Mouse (Mus musculus) forebrain, embryonic 12.5 days (tissue): ENCODE results near the gene Polg. TPM values are rescaled to one million over a fixed set of nuclear protein-coding genes. Genes with fewer than 3 reads are reported as not detected.

Experiments
- ATAC-seq: fragments of 200-750 bp; cut with Nextera tagmentation; 2 replicates; pipeline ENCODE4 v1.8.0; 2017; ENCODE audit warnings: moderate TSS enrichment; ENCODE audit not compliant: low FRiP score
- H3K27ac ChIP-seq: fragments of 300-500 bp; sonication (generic); 2 replicates; pipeline ENCODE4 v1.5.1; 2016; ENCODE audit warnings: mild to moderate bottlenecking
- H3K27me3 ChIP-seq: fragments of 300-500 bp; sonication (generic); 2 replicates; pipeline ENCODE4 v1.6.1; 2016; ENCODE audit warnings: mild to moderate bottlenecking
- H3K36me3 ChIP-seq: fragments of 300-500 bp; sonication (generic); replicated peaks from 2 replicates; pipeline ENCODE4 v1.6.1; 2016; ENCODE audit warnings: mild to moderate bottlenecking
- H3K4me1 ChIP-seq: fragments of 300-500 bp; sonication (generic); 2 replicates; pipeline ENCODE4 v1.6.1; 2016
- H3K4me2 ChIP-seq: fragments of 300-500 bp; sonication (generic); 2 replicates; pipeline ENCODE4 v1.6.1; 2016; ENCODE audit warnings: mild to moderate bottlenecking, moderate library complexity
- H3K4me3 ChIP-seq: fragments of 300-500 bp; sonication (generic); replicated peaks from 2 replicates; pipeline ENCODE4 v1.5.1; 2016; ENCODE audit warnings: mild to moderate bottlenecking
- H3K9ac ChIP-seq: fragments of 300-500 bp; sonication (generic); 2 replicates; pipeline ENCODE4 v1.6.1; 2016; ENCODE audit warnings: mild to moderate bottlenecking
- H3K9me3 ChIP-seq: fragments of 300-500 bp; sonication (generic); 2 replicates; pipeline ENCODE4 v1.6.1; 2016
- WGBS: fragments of 180-500 bp; shearing (Covaris S2); methylation state at CpG from one replicate; pipeline ENCODE4 v1.1.7; 2016; 5-methylcytosine and 5-hydroxymethylcytosine counted together
- polyA plus RNA-seq: library from polyadenylated mRNA; unstranded; fragments of >200 nt; fragmentation: Nextera tagmentation; extraction: Ambion mirVana; gene quantifications from 2 replicates; pipeline ENCODE4 v1.2.1, GENCODE M21; 2016

Polg gene
- polyA plus RNA-seq = 41.7 and 45.1 TPM in 2 replicates

DNA sequence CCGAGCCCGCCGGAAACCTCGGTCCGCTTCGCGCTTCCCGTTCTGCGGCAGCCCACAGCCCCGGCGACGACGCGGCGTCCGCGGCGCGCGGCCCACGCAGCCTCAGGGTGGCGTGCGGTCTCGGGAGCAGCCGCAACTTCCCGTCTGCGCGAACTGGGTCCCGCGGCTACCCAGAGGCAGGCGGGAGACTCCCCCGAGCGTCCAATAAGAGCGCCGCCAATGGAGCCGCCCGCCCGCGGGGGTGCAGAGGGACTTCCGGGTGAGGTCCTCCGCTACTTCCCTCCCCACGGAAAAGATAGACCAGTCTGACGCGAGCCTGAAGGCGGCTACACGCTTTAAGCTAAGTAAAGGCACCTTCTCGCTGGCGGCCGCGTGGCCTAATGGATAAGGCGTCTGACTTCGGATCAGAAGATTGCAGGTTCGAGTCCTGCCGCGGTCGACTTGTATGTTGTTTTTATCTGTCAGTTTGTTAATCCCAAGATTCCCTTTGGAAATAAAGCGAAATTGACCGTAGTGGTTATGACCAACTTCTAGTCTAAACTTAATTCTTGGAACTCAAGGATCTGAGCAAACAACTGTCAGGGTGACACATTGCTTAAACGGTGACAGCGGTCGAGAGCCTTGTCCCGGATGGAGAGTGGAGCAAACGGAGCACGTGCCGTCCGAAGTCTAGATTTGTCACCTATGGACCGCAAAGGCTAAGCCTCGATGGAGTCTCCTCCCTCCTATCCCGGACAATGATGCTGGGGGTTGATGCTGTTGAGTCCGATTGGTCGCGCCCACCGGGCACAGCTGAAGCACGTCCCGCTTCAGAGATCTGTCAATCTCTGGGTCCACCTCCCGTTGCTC lies at the start of gene Polg:
TSS of gene Polg (minus strand) at position 310 of the 849 bp plus-strand sequence.
- peak within 1 kb of the TSS; percentile 93 for H3K4me2 ChIP-seq
- peak within 1 kb of the TSS; percentile 93 for H3K4me3 ChIP-seq
- H3K9ac ChIP-seq = peak within 1 kb of the TSS; percentile 89
- H3K27ac ChIP-seq = peak within 1 kb of the TSS; percentile 90
- WGBS = under 1% methylated on average over 72 of the region's 76 CpGs
- ATAC-seq = peak; percentile 98
- H3K36me3 ChIP-seq = peaks cover 18% of the 10 kb centered on the region
- peaks cover 28% of the 10 kb centered on the region for H3K4me1 ChIP-seq
- H3K9me3 ChIP-seq = no peaks in the 10 kb centered on the region
- peaks cover 22% of the 10 kb centered on the region for H3K27me3 ChIP-seq

DNA sequence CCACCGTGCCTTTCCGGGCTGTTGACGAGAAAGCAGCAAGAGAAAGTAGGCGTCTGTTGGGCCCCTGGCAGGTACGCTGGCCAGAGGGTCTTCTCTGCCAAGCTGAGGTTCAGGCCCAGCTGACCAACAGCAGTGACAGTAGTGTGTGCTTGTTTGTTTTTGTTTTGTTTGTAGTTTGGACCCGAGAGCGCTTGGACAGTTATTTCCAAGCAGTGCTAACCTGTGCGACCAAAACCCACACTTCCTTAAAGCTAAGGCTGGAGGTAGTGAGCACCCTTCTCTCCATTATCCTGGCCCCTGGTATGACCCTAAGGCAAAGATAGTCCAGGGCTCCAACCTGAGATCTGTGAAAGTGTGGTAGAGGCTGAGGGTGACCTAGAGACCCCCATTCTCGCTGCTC lies 49.7 kb upstream of the Polg start:
- peaks cover 99% of the 10 kb centered on the region for H3K4me1 ChIP-seq
- H3K9ac ChIP-seq = peak overlapping the region; percentile 83
- peak overlapping the region; percentile 100 for H3K27ac ChIP-seq
- 30% methylated on average over 9 of the region's 9 CpGs for WGBS
- H3K27me3 ChIP-seq = peaks cover 32% of the 10 kb centered on the region
- H3K4me2 ChIP-seq = peak overlapping the region; percentile 59
- no peak for ATAC-seq
- no peaks in the 10 kb centered on the region for H3K9me3 ChIP-seq
- peaks cover 30% of the 10 kb centered on the region for H3K36me3 ChIP-seq
- H3K4me3 ChIP-seq = peak overlapping the region; percentile 38

DNA sequence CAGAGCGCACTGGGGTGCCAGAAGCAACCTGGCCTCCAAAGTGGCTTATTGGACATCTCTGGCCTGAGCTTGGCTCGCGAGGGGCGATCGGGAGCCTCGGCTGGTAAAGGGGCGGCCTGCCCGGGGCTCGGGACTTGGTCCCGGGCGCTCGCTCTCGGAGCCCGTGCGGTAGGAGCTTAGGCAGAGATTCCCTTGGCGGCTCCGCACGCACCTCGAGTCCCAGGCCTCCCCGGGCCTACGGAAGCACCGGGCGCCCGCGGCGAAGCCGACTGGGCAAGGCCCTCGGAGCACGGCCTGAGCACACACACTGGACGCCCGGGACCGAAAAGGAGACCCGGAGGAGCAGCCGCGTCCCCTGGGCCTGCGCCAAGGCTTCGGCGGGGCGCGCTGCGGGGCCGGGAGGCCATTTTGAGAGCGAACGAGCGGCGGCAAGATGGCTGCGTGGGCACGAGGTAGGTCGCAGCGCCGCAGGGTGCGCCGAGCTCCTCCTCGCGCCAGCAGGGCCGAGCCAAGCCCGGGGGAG lies 49.1 kb upstream of the Polg start:
- Histone ChIP-seq H3K36me3 (peaks cover 31% of the 10 kb centered on the region), H3K27me3 (peaks cover 32% of the 10 kb centered on the region), H3K27ac (peak overlapping the region; percentile 100), H3K4me2 (peak overlapping the region; percentile 59), H3K9ac (peak overlapping the region; percentile 83), H3K4me1 (peaks cover 98% of the 10 kb centered on the region), H3K4me3 (peak overlapping the region; percentile 38), H3K9me3 (no peaks in the 10 kb centered on the region)
- WGBS = 2% methylated on average over 56 of the region's 57 CpGs
- peak; percentile 5; the same call in 1 of the 2 replicates for ATAC-seq

DNA sequence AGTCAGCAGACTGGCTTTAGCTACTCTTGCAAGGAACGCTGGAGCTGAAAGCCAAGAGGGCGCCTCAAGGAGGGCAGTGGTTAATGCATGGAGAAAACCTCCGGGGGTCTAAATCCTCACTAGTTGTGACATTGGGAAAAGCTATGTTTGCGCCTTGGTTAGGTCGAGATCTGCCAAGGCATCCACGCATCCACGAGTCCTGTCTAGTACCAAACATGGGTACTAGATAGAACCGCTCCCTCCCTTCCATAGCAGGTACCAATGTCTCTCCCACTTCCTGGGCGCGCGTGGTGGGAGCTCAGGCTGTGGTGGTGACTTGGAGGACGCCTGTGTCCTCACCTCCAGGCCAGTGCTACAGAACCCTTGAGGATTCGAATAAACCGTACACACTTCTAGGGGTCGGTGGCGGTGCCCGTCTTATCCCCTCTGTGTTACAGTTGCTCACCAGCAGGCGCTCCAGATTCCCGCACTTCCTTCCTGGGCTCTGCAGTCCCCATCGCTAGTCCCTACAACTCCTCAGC lies 48.3 kb upstream of the Polg start:
- H3K4me2 ChIP-seq = peak overlapping the region; percentile 59
- WGBS = 7% methylated on average over 20 of the region's 20 CpGs
- peaks cover 37% of the 10 kb centered on the region for H3K27me3 ChIP-seq
- H3K9me3 ChIP-seq = no peaks in the 10 kb centered on the region
- peak overlapping the region; percentile 38 for H3K4me3 ChIP-seq
- H3K9ac ChIP-seq = peak overlapping the region; percentile 83
- peaks cover 40% of the 10 kb centered on the region for H3K36me3 ChIP-seq
- H3K4me1 ChIP-seq = peaks cover 98% of the 10 kb centered on the region
- ATAC-seq = no peak
- peak overlapping the region; percentile 100 for H3K27ac ChIP-seq

DNA sequence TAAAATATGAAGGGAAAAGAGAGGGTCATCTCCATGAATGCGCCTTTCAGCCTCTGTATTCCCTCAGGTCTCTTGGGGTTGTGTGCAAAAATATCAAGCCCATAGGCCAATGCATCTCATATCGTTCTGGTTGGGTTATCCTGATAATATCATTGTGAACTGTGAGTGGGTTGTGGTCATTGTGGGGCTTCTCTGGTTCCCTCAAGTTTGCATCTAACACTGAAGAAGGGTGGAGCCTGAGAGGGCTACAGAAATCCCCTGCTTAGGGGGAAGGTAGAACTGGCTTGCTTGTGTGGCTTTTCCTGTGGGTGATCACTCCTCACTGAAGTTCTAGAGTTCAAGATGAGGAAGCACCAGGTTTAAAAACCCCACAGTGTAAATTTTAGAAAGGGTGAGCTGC lies 47.3 kb upstream of the Polg start:
- Histone ChIP-seq H3K9ac (peak overlapping the region; percentile 83), H3K36me3 (peaks cover 49% of the 10 kb centered on the region), H3K27ac (peak overlapping the region; percentile 100), H3K4me1 (peaks cover 98% of the 10 kb centered on the region), H3K27me3 (peaks cover 37% of the 10 kb centered on the region), H3K4me3 (peak overlapping the region; percentile 5; the same call in 1 of the 2 replicates), H3K9me3 (no peaks in the 10 kb centered on the region), H3K4me2 (peak overlapping the region; percentile 59)
- WGBS = 17% methylated on average over 2 of the region's 2 CpGs
- ATAC-seq = no peak

DNA sequence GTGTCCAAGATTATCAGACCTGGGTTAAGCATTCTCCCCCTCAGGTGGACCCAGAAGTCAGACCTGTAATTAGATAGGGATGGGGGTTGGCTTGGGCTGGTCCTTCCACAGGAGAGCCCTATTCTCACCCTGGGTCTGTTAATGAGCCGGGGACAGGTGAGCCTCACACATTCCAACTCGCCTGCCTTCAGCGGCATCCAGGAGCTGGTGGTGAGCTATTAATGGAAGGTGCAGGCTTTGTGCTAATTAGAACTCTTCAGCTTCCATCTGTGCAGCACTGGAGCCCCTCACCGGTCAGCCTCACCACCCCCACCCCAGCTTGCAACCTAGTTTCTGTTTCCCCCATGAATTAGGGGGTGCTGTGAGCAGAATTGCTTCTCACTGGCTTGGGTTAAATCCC lies 46.3 kb upstream of the Polg start:
- Histone ChIP-seq H3K4me3 (peak overlapping the region; percentile 95), H3K4me2 (peak overlapping the region; percentile 94), H3K9me3 (no peaks in the 10 kb centered on the region), H3K4me1 (peaks cover 98% of the 10 kb centered on the region), H3K36me3 (peaks cover 59% of the 10 kb centered on the region), H3K9ac (peak overlapping the region; percentile 100), H3K27ac (peak overlapping the region; percentile 100), H3K27me3 (peaks cover 37% of the 10 kb centered on the region)
- ATAC-seq = peak; percentile 5; the same call in 1 of the 2 replicates
- 16% methylated on average over 4 of the region's 4 CpGs for WGBS

DNA sequence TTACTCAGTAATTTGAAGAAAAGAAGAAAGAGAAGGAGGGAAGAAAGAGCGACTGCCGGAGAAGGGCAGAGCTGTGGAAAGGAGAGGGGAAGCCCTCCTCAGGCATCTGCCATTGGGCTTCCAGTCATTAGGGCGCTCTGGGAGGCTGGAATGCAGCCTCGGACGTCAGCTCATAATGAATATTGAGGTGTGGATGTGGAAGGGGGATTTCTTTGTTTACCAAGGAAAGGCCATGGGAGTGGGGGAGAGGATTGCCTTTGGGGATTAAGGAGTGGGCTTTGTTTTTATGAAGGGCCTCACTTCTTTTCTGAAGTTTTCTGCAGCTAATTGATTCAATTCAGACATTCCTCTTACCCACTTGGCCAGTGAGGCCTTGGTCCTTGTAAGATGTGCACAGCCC lies 45.5 kb upstream of the Polg start:
- Histone ChIP-seq H3K36me3 (peaks cover 66% of the 10 kb centered on the region), H3K9ac (peak overlapping the region; percentile 100), H3K4me1 (peaks cover 98% of the 10 kb centered on the region), H3K9me3 (no peaks in the 10 kb centered on the region), H3K4me3 (peak overlapping the region; percentile 95), H3K4me2 (peak overlapping the region; percentile 94), H3K27ac (peak overlapping the region; percentile 100), H3K27me3 (peaks cover 39% of the 10 kb centered on the region)
- peak; percentile 44 for ATAC-seq
- under 1% methylated on average over 5 of the region's 5 CpGs for WGBS

DNA sequence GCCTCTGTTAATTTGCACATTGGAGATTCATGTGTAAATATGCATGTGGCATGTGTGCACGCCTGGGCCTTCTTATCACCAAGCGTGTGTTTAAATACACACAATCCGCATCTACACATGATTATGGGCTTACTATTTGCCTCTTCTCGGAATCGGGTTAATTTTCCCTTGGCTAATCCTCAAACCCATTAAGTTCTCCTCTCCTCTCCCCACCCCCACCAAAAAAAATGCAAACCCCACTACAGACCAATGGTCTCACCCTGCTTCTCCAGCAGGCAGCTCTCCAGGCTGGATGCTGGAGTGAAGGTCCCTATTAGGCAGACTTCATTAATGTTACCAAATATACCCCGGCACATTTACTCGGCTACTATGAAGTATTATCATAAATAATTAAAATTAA lies 45.0 kb upstream of the Polg start:
- Histone ChIP-seq H3K4me1 (peaks cover 96% of the 10 kb centered on the region), H3K36me3 (peaks cover 64% of the 10 kb centered on the region), H3K9ac (peak overlapping the region; percentile 100), H3K27ac (peak overlapping the region; percentile 100), H3K9me3 (no peaks in the 10 kb centered on the region), H3K27me3 (peaks cover 39% of the 10 kb centered on the region), H3K4me2 (peak overlapping the region; percentile 94), H3K4me3 (peak overlapping the region; percentile 95)
- ATAC-seq = no peak; the same call in 1 of the 2 replicates
- WGBS = 2% methylated on average over 7 of the region's 7 CpGs

DNA sequence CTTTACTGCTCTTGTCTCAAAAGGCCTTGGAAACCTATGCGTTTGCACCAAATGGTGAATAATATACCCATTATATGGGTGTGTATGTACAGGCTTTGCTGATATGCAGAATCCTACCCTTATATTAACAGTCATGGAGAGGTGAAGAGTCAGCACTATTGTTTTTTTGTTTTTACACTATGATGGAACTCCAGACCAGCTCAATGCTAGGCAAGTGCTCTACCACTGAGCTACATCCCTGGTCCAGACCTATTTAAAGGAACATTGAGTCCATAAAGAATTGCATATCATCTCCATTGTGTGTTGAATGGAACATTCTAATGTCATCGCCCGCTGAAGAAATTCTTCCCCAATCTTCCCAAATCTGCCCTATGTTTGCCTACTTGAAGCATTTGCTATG lies 44.5 kb upstream of the Polg start:
- H3K9ac ChIP-seq = peak overlapping the region; percentile 100
- peaks cover 35% of the 10 kb centered on the region for H3K27me3 ChIP-seq
- peaks cover 59% of the 10 kb centered on the region for H3K36me3 ChIP-seq
- no peaks in the 10 kb centered on the region for H3K9me3 ChIP-seq
- 15% methylated on average over 3 of the region's 3 CpGs for WGBS
- peaks cover 91% of the 10 kb centered on the region for H3K4me1 ChIP-seq
- peak overlapping the region; percentile 100 for H3K27ac ChIP-seq
- peak overlapping the region; percentile 94 for H3K4me2 ChIP-seq
- no peak for ATAC-seq
- peak overlapping the region; percentile 95 for H3K4me3 ChIP-seq

DNA sequence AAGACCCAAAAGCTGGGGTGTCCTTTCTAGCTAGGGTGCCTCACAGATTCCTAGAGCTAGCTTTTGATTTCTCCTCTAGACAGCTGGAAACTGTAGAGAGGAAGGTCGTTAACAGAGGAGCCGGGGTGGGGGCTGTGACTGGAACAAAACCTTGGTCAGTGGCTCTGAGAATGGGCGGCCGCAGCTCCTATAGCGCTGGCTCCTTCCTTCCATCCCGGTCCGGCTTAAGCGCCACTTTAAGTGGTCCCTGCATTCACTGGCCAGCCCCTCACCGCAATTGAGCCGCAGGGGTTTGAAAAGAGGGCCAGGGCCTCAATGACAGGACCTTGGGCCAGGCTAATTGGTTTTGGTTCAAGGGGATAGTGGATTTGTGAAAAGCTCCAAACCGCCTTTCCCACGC lies 43.5 kb upstream of the Polg start:
- 2% methylated on average over 12 of the region's 12 CpGs for WGBS
- ATAC-seq = no peak
- Histone ChIP-seq H3K27ac (peak overlapping the region; percentile 100), H3K36me3 (peaks cover 53% of the 10 kb centered on the region), H3K27me3 (peaks cover 35% of the 10 kb centered on the region), H3K4me3 (peak overlapping the region; percentile 95), H3K4me2 (peak overlapping the region; percentile 94), H3K4me1 (peaks cover 81% of the 10 kb centered on the region), H3K9me3 (no peaks in the 10 kb centered on the region), H3K9ac (peak overlapping the region; percentile 100)

DNA sequence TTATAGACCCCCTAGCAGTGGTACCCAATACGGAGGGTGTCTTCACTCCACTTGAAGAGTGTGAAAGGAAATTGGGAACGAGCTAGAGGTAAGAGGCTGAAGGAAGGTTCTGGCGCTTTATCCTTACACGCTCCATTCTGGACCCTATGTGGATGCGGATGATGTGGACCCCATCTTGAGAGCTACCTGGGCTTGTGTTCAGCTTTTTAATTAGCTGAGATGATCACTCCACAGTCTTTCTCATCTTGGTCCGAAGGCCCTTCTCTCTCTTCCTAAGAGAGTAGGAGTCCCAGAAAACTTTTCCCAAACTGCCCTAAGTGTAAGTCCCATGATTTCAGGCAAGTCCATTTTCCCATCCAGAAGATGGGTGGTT lies 43.1 kb upstream of the Polg start:
- ATAC-seq = no peak
- Histone ChIP-seq H3K9ac (peak overlapping the region; percentile 100), H3K36me3 (peaks cover 53% of the 10 kb centered on the region), H3K4me3 (peak overlapping the region; percentile 95), H3K27ac (peak overlapping the region; percentile 100), H3K9me3 (no peaks in the 10 kb centered on the region), H3K27me3 (peaks cover 36% of the 10 kb centered on the region), H3K4me2 (peak overlapping the region; percentile 94), H3K4me1 (peaks cover 80% of the 10 kb centered on the region)
- 7% methylated on average over 6 of the region's 6 CpGs for WGBS
